Mouse (Mus musculus): ENCODE results near the gene Desi1. TPM values are rescaled to one million over a fixed set of nuclear protein-coding genes. Genes with fewer than 3 reads are reported as not detected.

Desi1 gene
- total and polyA plus RNA-seq, 3 experiments, result 10.0 to 47.3 (median 10.9) TPM

- peaks cover 0 to 15% of the 10 kb centered on the region in 2 experiments; a peak in 1 of 4 replicates for H3K4me1 ChIP-seq (ENCODE audit: control insufficient read depth in 1 of 2, insufficient read depth in 2 of 2)
- H3K27ac ChIP-seq (ENCODE audit: insufficient read depth, low read depth), result no peak within 1 kb of the TSS
- no peak within 1 kb of the TSS for H3K4me2 ChIP-seq (ENCODE audit: insufficient read depth, low read depth, poor library complexity, severe bottlenecking)
- H3K9me3 ChIP-seq (replicated peaks; ENCODE audit: low read length), result no peaks in the 10 kb centered on the region
- H3K27me3 ChIP-seq (replicated peaks), result no peaks in the 10 kb centered on the region
- H3K36me3 ChIP-seq (replicated peaks in 1 of 2; ENCODE audit: control insufficient read depth in 1 of 2, insufficient read depth in 1 of 2, low read length in 1 of 2), result peaks cover 0 to 18% of the 10 kb centered on the region in 2 experiments
- H3K79me2 ChIP-seq (replicated peaks; ENCODE audit: control insufficient read depth, extremely low read depth, insufficient read depth, poor library complexity, severe bottlenecking), result no peaks in the 10 kb centered on the region
- dilution Hi-C loops (cut with MboI; ENCODE audit: extremely low pct_ligation_motif_present, extremely low pct_unique_long_range_greater_than_20kb, low sequenced_read_pairs) (no loop called here), in situ Hi-C loops (cut with MboI; ENCODE audit: low pct_ligation_motif_present, low pct_unique_long_range_greater_than_20kb, low sequenced_read_pairs) (no loop called here)
- no peak within 1 kb of the TSS for H3K9ac ChIP-seq (ENCODE audit: insufficient read depth, low read depth)
- DNase-seq (ENCODE audit: extremely low read depth), result no peak
- H3K4me3 ChIP-seq (replicated peaks in 1 of 3; ENCODE audit: low read depth in 2 of 3, low read length in 2 of 3, poor library complexity in 1 of 3), result no peak within 1 kb of the TSS
- TF ChIP-seq CHD1 (IDR thresholded peaks at IDR 0.05; ENCODE audit: low read depth, low read length) (no peak), ZKSCAN1 (IDR thresholded peaks at IDR 0.05; ENCODE audit: borderline replicate concordance, low read depth, low read length) (no peak), SIN3A (IDR thresholded peaks at IDR 0.05; ENCODE audit: low read length) (no peak), TBP (conservative IDR thresholded peaks at IDR 0.05; ENCODE audit: low read depth, low read length) (no peak), NRF1 (IDR thresholded peaks at IDR 0.05; ENCODE audit: low read depth, low read length) (no peak), ZMIZ1 (IDR thresholded peaks at IDR 0.05; ENCODE audit: low read depth, low read length) (no peak), EP300 (IDR thresholded peaks at IDR 0.05; ENCODE audit: low read length) (no peak), ETS1 (conservative IDR thresholded peaks at IDR 0.05; ENCODE audit: low read depth, low read length) (no peak), MAFK (IDR thresholded peaks at IDR 0.05; ENCODE audit: insufficient replicate concordance, low read length) (no peak)
These were observed 46.0 kb downstream of the Desi1 start, which contains the start of gene Xrcc6 for GRCm38 (mm10) chr15:81987646-81988045. Xrcc6 (plus strand) TSS chr15:81987835.

- in situ Hi-C loops (cut with MboI; ENCODE audit: low pct_ligation_motif_present, low pct_unique_long_range_greater_than_20kb, low sequenced_read_pairs), result no loop called here
- dilution Hi-C loops (cut with MboI; ENCODE audit: extremely low pct_ligation_motif_present, extremely low pct_unique_long_range_greater_than_20kb, low sequenced_read_pairs), result no loop called here
These were observed 48.1 kb downstream of the Desi1 start for GRCm38 (mm10) chr15:81985267-81986161.

GRCm38 (mm10) chr15:81982173-81982572 lies 51.5 kb downstream of the Desi1 start:
- Histone ChIP-seq H3K4me2 (ENCODE audit: insufficient read depth, low read depth, poor library complexity, severe bottlenecking) (no peak overlapping the region), H3K4me1 (ENCODE audit: control insufficient read depth in 1 of 2, insufficient read depth in 2 of 2) (peaks cover 0 to 15% of the 10 kb centered on the region in 2 experiments; a peak in 1 of 4 replicates), H3K9me3 (replicated peaks; ENCODE audit: low read length) (no peaks in the 10 kb centered on the region), H3K9ac (ENCODE audit: insufficient read depth, low read depth) (no peak overlapping the region), H3K27me3 (replicated peaks) (no peaks in the 10 kb centered on the region), H3K27ac (ENCODE audit: insufficient read depth, low read depth) (no peak overlapping the region), H3K79me2 (replicated peaks; ENCODE audit: control insufficient read depth, extremely low read depth, insufficient read depth, poor library complexity, severe bottlenecking) (no peaks in the 10 kb centered on the region), H3K36me3 (replicated peaks in 1 of 2; ENCODE audit: control insufficient read depth in 1 of 2, insufficient read depth in 1 of 2, low read length in 1 of 2) (no peaks in the 10 kb centered on the region), H3K4me3 (replicated peaks in 1 of 3; ENCODE audit: low read depth in 2 of 3, low read length in 2 of 3, poor library complexity in 1 of 3) (no peak overlapping the region)
- dilution Hi-C loops (cut with MboI; ENCODE audit: extremely low pct_ligation_motif_present, extremely low pct_unique_long_range_greater_than_20kb, low sequenced_read_pairs), result no loop called here
- in situ Hi-C loops (cut with MboI; ENCODE audit: low pct_ligation_motif_present, low pct_unique_long_range_greater_than_20kb, low sequenced_read_pairs), result no loop called here
- TF ChIP-seq SIN3A (IDR thresholded peaks at IDR 0.05; ENCODE audit: low read length) (no peak), HCFC1 (IDR thresholded peaks at IDR 0.05; ENCODE audit: low read depth, low read length) (peak; percentile 37; the same call in 1 of the 2 replicates), UBTF (IDR thresholded peaks at IDR 0.05; ENCODE audit: low read depth, low read length) (no peak)
- no peak for DNase-seq (ENCODE audit: extremely low read depth)

More at GRCm38 (mm10) chr15:81985267-81986161, 48.1 kb downstream of the Desi1 start:
- Histone ChIP-seq H3K4me1 (ENCODE audit: control insufficient read depth in 1 of 2, insufficient read depth in 2 of 2) (peaks cover 0 to 15% of the 10 kb centered on the region in 2 experiments; a peak in 1 of 4 replicates), H3K27ac (ENCODE audit: insufficient read depth, low read depth) (no peak overlapping the region), H3K79me2 (replicated peaks; ENCODE audit: control insufficient read depth, extremely low read depth, insufficient read depth, poor library complexity, severe bottlenecking) (no peaks in the 10 kb centered on the region), H3K36me3 (replicated peaks in 1 of 2; ENCODE audit: control insufficient read depth in 1 of 2, insufficient read depth in 1 of 2, low read length in 1 of 2) (peaks cover 0 to under 1% of the 10 kb centered on the region in 2 experiments), H3K9me3 (replicated peaks; ENCODE audit: low read length) (no peaks in the 10 kb centered on the region), H3K27me3 (replicated peaks) (no peaks in the 10 kb centered on the region), H3K4me2 (ENCODE audit: insufficient read depth, low read depth, poor library complexity, severe bottlenecking) (no peak overlapping the region), H3K4me3 (replicated peaks in 1 of 3; ENCODE audit: low read depth in 2 of 3, low read length in 2 of 3, poor library complexity in 1 of 3) (no peak overlapping the region), H3K9ac (ENCODE audit: insufficient read depth, low read depth) (no peak overlapping the region)
- DNase-seq (ENCODE audit: extremely low read depth), result no peak
- TF ChIP-seq RCOR1 (conservative IDR thresholded peaks at IDR 0.05; ENCODE audit: low read depth, low read length), result no peak
- no peak for TF ChIP-seq EP300 (IDR thresholded peaks at IDR 0.05; ENCODE audit: low read length)
- TF ChIP-seq MXI1 (IDR thresholded peaks at IDR 0.05; ENCODE audit: low read depth, low read length), result peak; percentile 25; the same call in 1 of the 2 replicates

Data from CH12.LX (cell line).